Mouse (Mus musculus) liver, adult 2 months (tissue): ENCODE measurements at regions not wholly inside any gene's neighbourhood (a gene's known extent, or its start where the extent isn't known, plus 50 kb on each side); places are given as distances from the start of the nearest gene placed in this dataset.

Source experiments
- CTCF ChIP-seq: fragments of 200-500 bp; IDR thresholded peaks from 2 replicates; pipeline ENCODE4 v1.5.1; 2011; ENCODE audit warnings: low read depth, low read length, control low read depth
- POLR2A ChIP-seq: fragments of 200-500 bp; IDR thresholded peaks from 2 replicates; pipeline ENCODE4 v1.6.1; 2011; ENCODE audit warnings: low read length, control low read depth; ENCODE audit not compliant: insufficient read depth; ENCODE audit errors: extremely low read depth

DNA sequence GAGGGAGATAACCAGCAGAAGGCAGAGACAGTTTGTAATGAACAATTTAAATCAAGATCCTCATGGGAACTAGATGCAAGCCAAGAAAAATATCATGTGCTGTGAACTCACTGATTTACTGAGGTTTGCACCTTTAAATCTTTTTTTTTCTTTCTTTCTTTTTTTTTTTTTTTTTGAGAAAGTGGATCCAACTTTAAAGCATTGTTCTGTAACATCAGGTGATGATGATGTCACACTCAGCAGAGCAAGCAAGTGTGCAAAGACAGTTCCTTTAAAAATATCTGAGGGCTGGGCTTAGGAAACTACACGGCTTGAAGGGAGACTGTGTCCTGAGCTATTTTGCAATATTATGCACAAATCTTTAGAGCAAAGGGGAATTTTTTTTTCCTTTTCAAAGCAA, 166.6 kb upstream of the Ubash3b start:
- TF ChIP-seq CTCF (no peak), POLR2A (no peak)
